Mouse (Mus musculus): ENCODE measurements around the gene Zfp385a. TPM values are rescaled to one million over a fixed set of nuclear protein-coding genes. Genes with fewer than 3 reads are reported as not detected.
A peak's percentile ranks its signal among the peaks of the same experiment; 100 is the strongest.

The Zfp385a gene
- polyA plus RNA-seq, 1 experiment from 2014 or later: 26.6 TPM

DNA sequence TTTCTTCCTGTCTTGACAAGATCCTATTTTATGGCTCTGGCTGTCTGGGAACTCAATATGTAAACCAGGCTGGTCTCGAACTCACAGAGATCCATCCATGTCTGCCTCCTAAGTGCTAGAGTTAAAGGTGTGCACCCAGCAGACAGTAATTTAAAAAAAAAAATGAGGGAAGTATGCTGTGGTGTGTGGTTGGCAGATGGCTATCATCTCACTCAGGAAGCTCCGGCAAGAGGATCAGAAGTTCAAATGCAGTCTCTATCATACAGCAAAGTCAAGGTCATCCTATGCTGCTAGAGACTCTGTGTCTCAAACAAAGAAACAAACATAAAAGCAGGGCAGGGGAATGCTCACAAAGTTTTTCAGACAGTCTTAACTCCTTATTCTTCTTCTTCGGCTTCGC, 71.0 kb downstream of the Zfp385a start:
- Histone ChIP-seq H3K4me3 (no peak overlapping the region), H3K9ac (no peak overlapping the region), H3K27me3 (no peaks in the 10 kb centered on the region), H3K27ac (replicated peaks) (no peak overlapping the region), H3K9me3 (no peaks in the 10 kb centered on the region), H3K36me3 (no peaks in the 10 kb centered on the region), H3K4me1 (replicated peaks) (peaks cover 7% of the 10 kb centered on the region), H3K4me2 (no peak overlapping the region)
- no peak for ATAC-seq (ENCODE audit: low FRiP score, low read depth)
- 85% methylated on average over 4 of the region's 4 CpGs for whole genome bisulfite sequencing

DNA sequence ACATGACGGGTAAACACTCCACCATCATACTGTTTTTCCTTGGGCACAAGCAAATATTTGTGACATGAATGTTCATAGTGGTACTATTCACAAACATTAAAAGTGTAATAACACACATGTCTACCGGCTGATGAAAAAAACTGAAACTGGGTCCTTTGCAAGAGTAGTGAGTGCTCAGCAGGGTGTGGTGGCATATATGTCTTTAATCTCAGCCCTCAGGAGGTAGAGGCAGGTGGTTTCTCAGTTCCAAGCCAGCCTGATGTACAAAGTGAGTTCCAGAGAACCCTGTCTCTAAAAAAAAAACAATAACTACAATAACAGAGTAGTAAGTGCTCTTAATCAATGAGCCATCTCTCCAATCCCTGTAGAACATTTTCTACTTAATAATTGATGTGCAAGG, 75.1 kb downstream of the Zfp385a start:
- ATAC-seq (ENCODE audit: low FRiP score, low read depth): no peak
- no peaks in the 10 kb centered on the region for H3K9me3 ChIP-seq
- no peak overlapping the region for H3K9ac ChIP-seq
- 93% methylated on average over 2 of the region's 2 CpGs for whole genome bisulfite sequencing
- no peak overlapping the region for H3K27ac ChIP-seq (replicated peaks)
- H3K4me3 ChIP-seq: no peak overlapping the region
- no peaks in the 10 kb centered on the region for H3K4me1 ChIP-seq (replicated peaks)
- H3K36me3 ChIP-seq: no peaks in the 10 kb centered on the region
- no peak overlapping the region for H3K4me2 ChIP-seq
- no peaks in the 10 kb centered on the region for H3K27me3 ChIP-seq

MicroRNAs encoded within 50 kb of the gene (microRNA counts, 519-probe panel; counts per million panel counts)
- 3,510 counts per million, percentile 72 among the panel's probes with 10 or more counts for microRNA mmu-miR-148b

Small RNA genes within 50 kb of the gene (microRNA-seq; reads per million reads assigned to microRNA genes)
- gene Mir148b (153 reads per million, percentile 57 among the genes with 10 or more reads in this experiment), gene Mir6963 (not detected)

Other genes with a start within 250 kb of the Zfp385a start
- 26.9 and 31.1 TPM in 2 replicates for gene Smug1, start 173.0 kb downstream of the Zfp385a start, polyA plus RNA-seq (2015; fragmentation: Nextera tagmentation; extraction: Ambion mirVana)
- 127 and 137 TPM in 2 replicates for gene Cbx5, start 100.3 kb downstream of the Zfp385a start, polyA plus RNA-seq (2015; fragmentation: Nextera tagmentation; extraction: Ambion mirVana)
- 629 and 665 TPM in 2 replicates for gene Hnrnpa1, start 99.7 kb downstream of the Zfp385a start, polyA plus RNA-seq (2015; fragmentation: Nextera tagmentation; extraction: Ambion mirVana)
- 0.58 and 0.89 TPM in 2 replicates for gene Nfe2, start 81.7 kb downstream of the Zfp385a start, polyA plus RNA-seq (2015; fragmentation: Nextera tagmentation; extraction: Ambion mirVana)
- 200 and 208 TPM in 2 replicates for gene Copz1, start 67.4 kb downstream of the Zfp385a start, polyA plus RNA-seq (2015; fragmentation: Nextera tagmentation; extraction: Ambion mirVana)
- gene Gpr84, start 29.5 kb downstream of the Zfp385a start, polyA plus RNA-seq (2015; fragmentation: Nextera tagmentation; extraction: Ambion mirVana): 0.41 and 0.44 TPM in 2 replicates
- gene Itga5, start 26.7 kb upstream of the Zfp385a start, polyA plus RNA-seq (2015; fragmentation: Nextera tagmentation; extraction: Ambion mirVana): 7.4 and 7.9 TPM in 2 replicates
- not detected in 2 replicates for gene Gtsf1, start 90.4 kb upstream of the Zfp385a start, polyA plus RNA-seq (2015; fragmentation: Nextera tagmentation; extraction: Ambion mirVana)
- 0.30 and 0.64 TPM in 2 replicates for gene Gtsf2, start 108.4 kb upstream of the Zfp385a start, polyA plus RNA-seq (2015; fragmentation: Nextera tagmentation; extraction: Ambion mirVana)
- gene Nckap1l, start 113.7 kb upstream of the Zfp385a start, polyA plus RNA-seq (2015; fragmentation: Nextera tagmentation; extraction: Ambion mirVana): 1.9 and 2.0 TPM in 2 replicates
- gene Pde1b, start 162.9 kb upstream of the Zfp385a start, polyA plus RNA-seq (2015; fragmentation: Nextera tagmentation; extraction: Ambion mirVana): 79.4 and 94.9 TPM in 2 replicates
- gene Ppp1r1a, start 197.9 kb upstream of the Zfp385a start, polyA plus RNA-seq (2015; fragmentation: Nextera tagmentation; extraction: Ambion mirVana): 138 and 148 TPM in 2 replicates
- not detected in 2 replicates for gene Glycam1, start 225.0 kb upstream of the Zfp385a start, polyA plus RNA-seq (2015; fragmentation: Nextera tagmentation; extraction: Ambion mirVana)

Measured in hindbrain, embryonic 15.5 days (tissue).